Mouse (Mus musculus): Measurements from ENCODE around the gene 9030612E09Rik. TPM values are rescaled to one million over a fixed set of nuclear protein-coding genes. Genes with fewer than 3 reads are reported as not detected.

9030612E09Rik gene
- total RNA-seq, 2 experiments from 2014 or later: 2.6 to 3.3 TPM

GRCm38 (mm10) chr10:43166817-43167216 lies 7.7 kb upstream of the 9030612E09Rik start:
- DNase-seq (ENCODE audit: extremely low spot score in 1 of 2, low spot score in 2 of 2): no peak
- Histone ChIP-seq H3K27ac (no peak overlapping the region), H3K4me3 (no peak overlapping the region)
- TF ChIP-seq CTCF (IDR thresholded peaks at IDR 0.05): peak; percentile 11
- intact Hi-C loops (cut with DNase I): no loop called here

GRCm38 (mm10) chr10:43168847-43169246 lies 5.7 kb upstream of the 9030612E09Rik start:
- 0 out of 2 replicates have a peak overlapping the region, but pooled peaks have one; percentile 28 for H3K27ac ChIP-seq
- TF ChIP-seq CTCF (IDR thresholded peaks at IDR 0.05): no peak
- no peak for DNase-seq (ENCODE audit: extremely low spot score in 1 of 2, low spot score in 2 of 2)
- H3K4me3 ChIP-seq: no peak overlapping the region
- intact Hi-C loops (cut with DNase I): no loop called here

GRCm38 (mm10) chr10:43171106-43171505 lies 3.4 kb upstream of the 9030612E09Rik start:
- H3K27ac ChIP-seq: peak overlapping the region; percentile 12; the same call in 1 of the 2 replicates
- TF ChIP-seq CTCF (IDR thresholded peaks at IDR 0.05): no peak
- peak overlapping the region; percentile 97 for H3K4me3 ChIP-seq
- DNase-seq (ENCODE audit: extremely low spot score in 1 of 2, low spot score in 2 of 2): no peak
- intact Hi-C loops (cut with DNase I): loop anchor here (5.0 kb wide), 1 partner anchor 64 kb away; no protein-coding TSS in a partner anchor

- intact Hi-C loops (cut with DNase I): loop anchor here (2.0 to 5.0 kb wide), 3 partner anchors 65 to 151 kb away; no protein-coding TSS in a partner anchor
- DNase-seq (ENCODE audit: extremely low spot score in 1 of 2, low spot score in 2 of 2): no peak
- Histone ChIP-seq H3K4me3 (peak overlapping the region; percentile 97), H3K27ac (peak overlapping the region; percentile 36; the same call in 1 of the 2 replicates)
- TF ChIP-seq CTCF (IDR thresholded peaks at IDR 0.05): no peak
Measured at GRCm38 (mm10) chr10:43172066-43172465, 2.4 kb upstream of the 9030612E09Rik start.

GRCm38 (mm10) chr10:43172554-43172953 lies 1.9 kb upstream of the 9030612E09Rik start:
- no peak for DNase-seq (ENCODE audit: extremely low spot score in 1 of 2, low spot score in 2 of 2)
- Histone ChIP-seq H3K4me3 (peak overlapping the region; percentile 97), H3K27ac (peak overlapping the region; percentile 93)
- TF ChIP-seq CTCF (IDR thresholded peaks at IDR 0.05): no peak
- intact Hi-C loops (cut with DNase I): loop anchor here (2.0 to 5.0 kb wide), 3 partner anchors 65 to 152 kb away; no protein-coding TSS in a partner anchor

GRCm38 (mm10) chr10:43173141-43173827 lies 1.2 kb upstream of the 9030612E09Rik start:
- peak overlapping the region; percentile 97 for H3K4me3 ChIP-seq
- peak overlapping the region; percentile 93 for H3K27ac ChIP-seq
- peak; percentile 5; the same call in 1 of the 2 replicates for TF ChIP-seq CTCF (IDR thresholded peaks at IDR 0.05)
- intact Hi-C loops (cut with DNase I): loop anchor here (2.0 to 5.0 kb wide), 3 partner anchors 66 to 152 kb away; no protein-coding TSS in a partner anchor
- peak; percentile 55 to 56 for DNase-seq (ENCODE audit: extremely low spot score in 1 of 2, low spot score in 2 of 2)

GRCm38 (mm10) chr10:43173828-43174325 lies 627 bp upstream of the 9030612E09Rik start:
- H3K27ac ChIP-seq: peak overlapping the region; percentile 93
- peak overlapping the region; percentile 97 for H3K4me3 ChIP-seq
- intact Hi-C loops (cut with DNase I): loop anchor here (2.0 to 5.0 kb wide), 3 partner anchors 67 to 153 kb away; no protein-coding TSS in a partner anchor
- TF ChIP-seq CTCF (IDR thresholded peaks at IDR 0.05): 0 out of 2 replicates have a peak, but pooled peaks have one; percentile 0
- DNase-seq (ENCODE audit: extremely low spot score in 1 of 2, low spot score in 2 of 2): peak in 1 of 2 experiments; percentile 48

GRCm38 (mm10) chr10:43175156-43175601 lies 675 bp downstream of the 9030612E09Rik start:
- Histone ChIP-seq H3K4me3 (peak overlapping the region; percentile 97), H3K27ac (peak overlapping the region; percentile 93)
- TF ChIP-seq CTCF (IDR thresholded peaks at IDR 0.05): no peak
- peak in 1 of 2 experiments; percentile 45 for DNase-seq (ENCODE audit: extremely low spot score in 1 of 2, low spot score in 2 of 2)
- intact Hi-C loops (cut with DNase I): loop anchor here (1.0 kb wide), 1 partner anchor 46 kb away; the partner anchor contains the start of gene Pdss2

GRCm38 (mm10) chr10:43180313-43180912 lies 5.9 kb downstream of the 9030612E09Rik start:
- H3K27ac ChIP-seq: no peak overlapping the region
- no peak for DNase-seq (ENCODE audit: extremely low spot score in 1 of 2, low spot score in 2 of 2)
- H3K4me3 ChIP-seq: no peak overlapping the region
- no peak for TF ChIP-seq CTCF (IDR thresholded peaks at IDR 0.05)
- intact Hi-C loops (cut with DNase I): no loop called here

GRCm38 (mm10) chr10:43200206-43200605 lies 25.7 kb downstream of the 9030612E09Rik start:
- H3K27ac ChIP-seq: no peak overlapping the region
- intact Hi-C loops (cut with DNase I): no loop called here
- H3K4me3 ChIP-seq: no peak overlapping the region
- no peak for DNase-seq (ENCODE audit: extremely low spot score in 1 of 2, low spot score in 2 of 2)
- no peak for TF ChIP-seq CTCF (IDR thresholded peaks at IDR 0.05)

- no peak overlapping the region for H3K4me3 ChIP-seq
- TF ChIP-seq CTCF (IDR thresholded peaks at IDR 0.05): no peak
- H3K27ac ChIP-seq: no peak overlapping the region
- DNase-seq (ENCODE audit: extremely low spot score in 1 of 2, low spot score in 2 of 2): no peak
- intact Hi-C loops (cut with DNase I): no loop called here
Measured at GRCm38 (mm10) chr10:43203865-43204264, 29.4 kb downstream of the 9030612E09Rik start.

GRCm38 (mm10) chr10:43211866-43212265 lies 37.4 kb downstream of the 9030612E09Rik start:
- peak; percentile 55 for TF ChIP-seq CTCF (IDR thresholded peaks at IDR 0.05)
- H3K27ac ChIP-seq: no peak overlapping the region
- H3K4me3 ChIP-seq: no peak overlapping the region
- DNase-seq (ENCODE audit: extremely low spot score in 1 of 2, low spot score in 2 of 2): no peak
- intact Hi-C loops (cut with DNase I): no loop called here

Data from left cerebral cortex, adult 2 months (tissue).